Mouse (Mus musculus) v-Abl transformed pro-B cells (cell line): ENCODE measurements at regions not wholly inside any gene's neighbourhood (a gene's known extent, or its start where the extent isn't known, plus 50 kb on each side); places are given as distances from the start of the nearest gene placed in this dataset.
"Not testable (repeated sequence)": the region's sequence is repeated elsewhere in the genome, so short reads cannot be mapped to it uniquely, and the experiment has no call there.

Experiments used
- in situ Hi-C, 2 experiments: fragments of 400-800 bp; cut with MboI; formaldehyde crosslinking; loops; one replicate each; pipeline ENCODE4 v1.15.1; 2025; ENCODE audit not compliant: unreplicated experiment in 2 of 2

GRCm38 (mm10) chr9:25655767-25656513 is 174.6 kb downstream of the Eepd1 start:
- in situ Hi-C loops = loop anchor here (5.0 to 25.0 kb wide), 3 partner anchors 1106 to 1519 kb away; no protein-coding TSS in a partner anchor

GRCm38 (mm10) chr9:25656534-25656933 is 175.2 kb downstream of the Eepd1 start:
- in situ Hi-C loops = loop anchor here (5.0 to 25.0 kb wide), 3 partner anchors 1106 to 1518 kb away; no protein-coding TSS in a partner anchor

- in situ Hi-C loops = no loop called here
Measured at GRCm38 (mm10) chr9:25683635-25684333, 202.4 kb downstream of the Eepd1 start.

GRCm38 (mm10) chr9:25693632-25694031 is 212.3 kb downstream of the Eepd1 start:
- in situ Hi-C loops = no loop called here

- in situ Hi-C loops = no loop called here
Measured at GRCm38 (mm10) chr9:25695018-25695417, 213.7 kb downstream of the Eepd1 start.

GRCm38 (mm10) chr9:25713636-25714035 is 232.3 kb downstream of the Eepd1 start:
- in situ Hi-C loops = no loop called here

- in situ Hi-C loops = no loop called here
Measured at GRCm38 (mm10) chr9:25744162-25744561, 262.8 kb downstream of the Eepd1 start.

- in situ Hi-C loops = no loop called here
Measured at GRCm38 (mm10) chr9:25751138-25751537, 269.8 kb downstream of the Eepd1 start.

GRCm38 (mm10) chr9:25773899-25774298 is 292.6 kb downstream of the Eepd1 start:
- in situ Hi-C loops = no loop called here

GRCm38 (mm10) chr9:25782631-25783030 is 301.3 kb downstream of the Eepd1 start:
- in situ Hi-C loops = no loop called here

GRCm38 (mm10) chr9:25795142-25795910 is 314.0 kb downstream of the Eepd1 start:
- in situ Hi-C loops = no loop called here

- in situ Hi-C loops = no loop called here
Measured at GRCm38 (mm10) chr9:25809562-25809961, 328.2 kb downstream of the Eepd1 start.

- in situ Hi-C loops = no loop called here
Measured at GRCm38 (mm10) chr9:25833295-25833694, 351.9 kb downstream of the Eepd1 start.

- in situ Hi-C loops = not testable (repeated sequence)
Measured at GRCm38 (mm10) chr9:25849914-25850313, 368.6 kb downstream of the Eepd1 start.

- in situ Hi-C loops = not testable (repeated sequence)
Measured at GRCm38 (mm10) chr9:25850608-25851007, 369.3 kb downstream of the Eepd1 start.

GRCm38 (mm10) chr9:25854545-25854944 is 373.2 kb downstream of the Eepd1 start:
- in situ Hi-C loops = no loop called here

- in situ Hi-C loops = no loop called here
Measured at GRCm38 (mm10) chr9:25870260-25870659, 388.9 kb downstream of the Eepd1 start.

- in situ Hi-C loops = no loop called here
Measured at GRCm38 (mm10) chr9:25896333-25896905, 415.1 kb downstream of the Eepd1 start.
